Mouse (Mus musculus) olfactory bulb, adult 2 months (tissue): Measurements from ENCODE around the gene Ntm.

Experiments used
- CTCF ChIP-seq: fragments of 200-500 bp; IDR thresholded peaks from 2 replicates; pipeline ENCODE4 v1.5.1; 2012; ENCODE audit warnings: low read depth, mild to moderate bottlenecking, low read length, moderate library complexity; ENCODE audit not compliant: insufficient read depth
- POLR2A ChIP-seq: fragments of 200-500 bp; IDR thresholded peaks from 2 replicates; pipeline ENCODE4 v1.6.1; 2012; ENCODE audit warnings: mild to moderate bottlenecking, low read depth, low read length, moderate library complexity; ENCODE audit not compliant: insufficient read depth

DNA sequence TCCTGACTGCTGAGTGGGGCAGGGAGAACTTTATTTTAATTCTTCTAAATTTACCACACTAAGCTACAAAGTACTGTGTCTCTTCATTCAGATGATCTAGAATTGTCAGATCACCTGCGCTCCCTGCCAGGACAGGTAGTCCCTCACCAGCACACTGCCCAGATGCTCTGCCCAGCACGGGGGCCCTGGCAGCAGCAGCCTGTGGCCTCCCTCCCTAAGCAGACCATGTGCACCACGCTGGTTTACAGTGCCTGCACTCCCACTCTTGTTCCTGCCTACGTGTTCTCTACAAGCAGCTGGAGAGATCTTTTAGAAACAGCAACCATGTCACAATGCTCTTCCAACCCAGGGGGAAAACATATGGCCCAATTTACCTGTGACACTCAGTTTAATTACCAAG, 490.7 kb downstream of the Ntm start:
- no peak for TF ChIP-seq POLR2A
- TF ChIP-seq CTCF = no peak
